Mouse (Mus musculus): ENCODE data around the gene Gabbr2.

Gabbr2 gene

DNA sequence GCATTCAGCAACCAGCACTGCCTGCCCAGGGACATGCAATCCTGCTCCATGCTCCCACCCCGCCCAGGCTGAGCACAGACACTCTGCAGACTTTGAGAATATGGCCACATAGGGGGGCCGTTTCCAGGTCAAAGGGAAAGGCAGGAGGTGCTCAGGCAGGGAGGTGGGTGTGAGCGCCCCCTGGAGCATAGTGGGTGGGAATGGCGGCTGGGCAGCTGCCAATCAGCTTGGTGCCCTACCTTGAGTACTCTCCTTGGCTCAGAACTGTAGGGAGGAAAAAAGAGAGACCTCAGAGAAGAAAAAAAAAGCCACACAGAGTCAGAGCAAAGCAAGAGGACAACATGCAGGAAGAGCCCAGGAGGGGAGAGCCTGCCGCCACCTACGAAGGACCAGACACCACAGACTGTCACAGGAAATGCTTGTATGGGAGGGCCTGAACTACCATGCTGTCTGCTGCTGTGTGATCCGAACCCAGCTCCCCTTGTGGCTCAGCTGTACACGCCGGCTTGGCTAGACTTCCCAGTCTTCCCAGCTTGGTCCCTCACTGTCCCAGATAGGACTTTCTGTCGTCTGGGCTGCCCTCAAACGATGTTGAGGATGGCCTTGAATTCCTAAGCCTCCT lies 373.4 kb downstream of the Gabbr2 start:
- DNase-seq (ENCODE audit: low read depth, low spot score): no peak

DNA sequence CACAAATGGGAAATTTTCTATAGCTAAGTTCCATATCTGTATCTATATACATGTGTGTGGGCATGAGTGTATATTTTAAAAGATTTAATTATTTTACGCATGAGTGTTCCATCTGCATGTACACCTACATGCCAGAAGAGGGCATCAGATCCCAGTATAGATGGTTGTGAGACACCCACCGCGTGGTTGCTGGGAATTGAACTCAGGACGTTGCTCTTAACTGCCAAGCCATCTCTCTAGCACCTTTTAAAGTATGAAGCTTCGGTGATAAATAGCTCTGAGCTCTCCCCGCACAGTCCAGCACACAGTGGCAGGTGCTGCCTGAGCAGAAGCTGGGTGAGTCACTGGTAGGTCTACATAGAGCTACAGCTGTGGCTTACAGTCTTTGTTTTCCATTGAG lies 374.3 kb downstream of the Gabbr2 start:
- peak; percentile 32 for DNase-seq (ENCODE audit: low read depth, low spot score)

DNA sequence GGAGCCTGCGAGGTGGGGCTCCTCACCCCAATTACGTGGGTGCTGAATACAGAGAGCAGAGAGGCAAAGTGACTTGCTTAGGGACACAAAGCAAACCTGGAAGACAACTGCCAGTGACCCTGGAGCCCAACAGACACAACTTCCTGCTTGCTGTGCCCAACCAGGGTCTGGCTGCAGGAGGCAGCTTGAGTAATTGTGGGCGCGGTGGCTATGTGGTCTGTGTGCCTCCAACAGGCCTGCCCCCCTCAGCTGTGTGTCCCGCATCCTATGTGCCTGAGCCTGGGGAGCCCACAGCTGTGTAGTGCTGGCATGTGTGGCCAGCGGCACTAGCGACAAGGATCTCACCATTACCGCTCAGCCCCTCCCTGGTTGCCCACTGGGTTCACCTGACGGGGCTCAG lies 377.0 kb downstream of the Gabbr2 start:
- DNase-seq (ENCODE audit: low read depth, low spot score): no peak

DNA sequence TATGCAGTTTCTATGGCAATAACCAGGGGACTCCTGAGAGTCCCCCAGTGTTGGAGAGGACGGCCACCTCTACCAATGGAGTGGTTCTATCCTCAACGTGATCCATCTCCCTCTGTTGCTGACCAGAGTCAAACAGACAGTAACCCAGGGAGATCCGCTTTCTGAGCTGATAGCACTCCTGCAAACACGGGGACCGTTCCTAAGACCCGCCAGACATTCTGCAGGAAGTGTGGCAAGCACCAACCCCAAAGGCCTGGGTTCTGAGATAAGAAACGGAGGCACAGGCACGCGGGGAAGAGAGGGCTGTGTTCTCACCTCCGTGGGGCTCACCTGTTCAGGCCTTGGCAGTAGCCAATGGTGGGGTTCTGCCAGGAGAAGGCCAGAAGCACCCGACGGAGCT lies 378.1 kb downstream of the Gabbr2 start:
- no peak for DNase-seq (ENCODE audit: low read depth, low spot score)
